8 mouse cellular contexts compared by ENCODE assay signal in genomic region chr12:104699753-104700152, GRCm38 (mm10). TPM values are rescaled to one million over a fixed set of nuclear protein-coding genes. Genes with fewer than 3 reads are reported as not detected.
DNase-seq lines count a peak whose midpoint lies in the region.

No protein-coding gene starts in this region.

- DNase-seq in cerebellum, adult 18-20 months: peak; percentile 21 to 32
- DNase-seq in cerebellum, adult 9-11 months: no peak
- peak; percentile 46 for DNase-seq in 3T3-L1 (ENCODE audit: low read depth, low spot score)
- DNase-seq in cerebellum, postnatal 36 days: peak; percentile 17 to 20
- DNase-seq in gastrocnemius, postnatal 10 days: peak; percentile 84
- DNase-seq in kidney, postnatal 25 days: peak; percentile 56 to 71
- DNase-seq in mesoderm, embryonic 11.5 days (ENCODE audit: low read depth, low spot score): peak; percentile 77
- peak; percentile 23 for DNase-seq in testis, postnatal 14 days (ENCODE audit: low spot score)

RNA-seq across cellular contexts. Expression of gene Dicer1, which starts 52.0 kb away (rescaled TPM):
- 10 to 100 TPM; 36.7 to 40.4 TPM for total RNA-seq in gastrocnemius, postnatal 10 days (2021)
